Mouse (Mus musculus): ENCODE results near the gene Tns4. TPM values are rescaled to one million over a fixed set of nuclear protein-coding genes. Genes with fewer than 3 reads are reported as not detected.

Gene Tns4
- 0.13 TPM in 1 of 2 replicates, not detected in the other for polyA plus RNA-seq (2014; fragmentation: Nextera tagmentation; extraction: Ambion mirVana)

GRCm38 (mm10) chr11:99089077-99089601 is at the start of gene Tns4:
Tns4 (minus strand) TSS chr11:99089306.
- H3K4me2 ChIP-seq, result no peak within 1 kb of the TSS
- H3K4me3 ChIP-seq (ENCODE audit: low read depth, low read length), result no peak within 1 kb of the TSS
- no peak within 1 kb of the TSS for H3K9ac ChIP-seq (ENCODE audit: low read depth, low read length)
- no peaks in the 10 kb centered on the region for H3K27me3 ChIP-seq (ENCODE audit: control insufficient read depth, insufficient read depth, low read length)
- no peaks in the 10 kb centered on the region for H3K9me3 ChIP-seq (replicated peaks; ENCODE audit: control insufficient read depth, low read length)
- 61% methylated on average over 14 of the region's 14 CpGs for WGBS (ENCODE audit: insufficient replicate concordance)
- H3K4me1 ChIP-seq (ENCODE audit: control insufficient read depth, insufficient read depth, low read length), result no peaks in the 10 kb centered on the region
- no peaks in the 10 kb centered on the region for H3K36me3 ChIP-seq (ENCODE audit: control insufficient read depth, insufficient read depth, low read length)
- H3K27ac ChIP-seq (ENCODE audit: low read depth, low read length), result no peak within 1 kb of the TSS
- ATAC-seq (replicated peaks; ENCODE audit: insufficient number of reproducible peaks, low FRiP score, low TSS enrichment), result no peak

DNA sequence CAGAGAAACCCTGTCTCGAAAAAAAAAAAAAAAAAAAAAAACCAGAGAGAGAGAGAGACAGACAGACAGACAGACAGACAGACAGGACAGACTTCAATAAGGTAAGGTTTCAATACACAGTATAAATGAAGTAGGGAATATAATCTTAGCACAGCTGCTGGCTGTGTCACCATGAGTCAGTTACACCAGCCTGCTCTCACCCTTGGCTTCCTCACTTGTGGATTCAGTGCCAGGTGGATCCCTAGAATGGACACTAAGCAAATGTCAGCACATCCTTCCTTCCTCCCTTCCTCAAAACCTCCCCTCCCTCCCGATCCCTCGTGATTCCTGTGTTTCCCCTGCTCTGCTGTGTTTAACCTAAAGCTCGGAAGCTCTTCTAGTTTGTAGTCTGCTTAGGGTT is 48.3 kb upstream of the Tns4 start:
- no peak overlapping the region for H3K27ac ChIP-seq (ENCODE audit: low read depth, low read length)
- no peak for ATAC-seq (replicated peaks; ENCODE audit: insufficient number of reproducible peaks, low FRiP score, low TSS enrichment)

DNA sequence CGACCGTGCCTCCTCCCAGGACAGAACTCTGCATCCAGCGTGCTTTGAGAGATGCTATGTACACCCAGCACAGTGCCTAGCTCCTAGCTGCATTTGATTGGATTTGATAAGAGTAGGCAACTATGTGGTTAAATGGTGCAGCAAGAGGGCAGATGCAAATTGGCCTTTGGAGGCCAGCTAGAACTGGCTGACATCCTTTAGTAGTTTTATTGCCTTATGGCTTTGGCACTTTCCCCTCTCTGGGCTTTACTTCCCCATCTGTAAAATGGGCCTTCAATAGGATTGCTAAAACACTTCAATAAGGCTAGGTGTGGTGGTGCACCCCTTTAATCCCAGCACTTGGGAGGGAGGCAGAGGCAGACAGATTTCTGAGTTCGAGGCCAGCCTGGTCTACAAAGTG is 47.9 kb upstream of the Tns4 start:
- peaks cover 18% of the 10 kb centered on the region for H3K4me1 ChIP-seq (ENCODE audit: control insufficient read depth, insufficient read depth, low read length)
- no peak overlapping the region for H3K27ac ChIP-seq (ENCODE audit: low read depth, low read length)
- H3K36me3 ChIP-seq (ENCODE audit: control insufficient read depth, insufficient read depth, low read length), result no peaks in the 10 kb centered on the region
- no peaks in the 10 kb centered on the region for H3K27me3 ChIP-seq (ENCODE audit: control insufficient read depth, insufficient read depth, low read length)
- H3K9me3 ChIP-seq (replicated peaks; ENCODE audit: control insufficient read depth, low read length), result no peaks in the 10 kb centered on the region
- WGBS (ENCODE audit: insufficient replicate concordance), result 68% methylated on average over 4 of the region's 4 CpGs
- no peak for ATAC-seq (replicated peaks; ENCODE audit: insufficient number of reproducible peaks, low FRiP score, low TSS enrichment)
- no peak overlapping the region for H3K4me2 ChIP-seq
- H3K9ac ChIP-seq (ENCODE audit: low read depth, low read length), result no peak overlapping the region
- no peak overlapping the region for H3K4me3 ChIP-seq (ENCODE audit: low read depth, low read length)

More for the DNA sequence above, 48.3 kb upstream of the Tns4 start:
- H3K4me2 ChIP-seq, result no peak overlapping the region
- no peak overlapping the region for H3K4me3 ChIP-seq (ENCODE audit: low read depth, low read length)
- 66% methylated on average over 4 of the region's 4 CpGs for WGBS (ENCODE audit: insufficient replicate concordance)
- no peak overlapping the region for H3K9ac ChIP-seq (ENCODE audit: low read depth, low read length)
- no peaks in the 10 kb centered on the region for H3K27me3 ChIP-seq (ENCODE audit: control insufficient read depth, insufficient read depth, low read length)
- H3K4me1 ChIP-seq (ENCODE audit: control insufficient read depth, insufficient read depth, low read length), result peaks cover 14% of the 10 kb centered on the region
- no peaks in the 10 kb centered on the region for H3K36me3 ChIP-seq (ENCODE audit: control insufficient read depth, insufficient read depth, low read length)
- H3K9me3 ChIP-seq (replicated peaks; ENCODE audit: control insufficient read depth, low read length), result no peaks in the 10 kb centered on the region

GRCm38 (mm10) chr11:99136361-99136760 is 47.3 kb upstream of the Tns4 start:
- Histone ChIP-seq H3K27ac (ENCODE audit: low read depth, low read length) (no peak overlapping the region), H3K4me1 (ENCODE audit: control insufficient read depth, insufficient read depth, low read length) (peaks cover 24% of the 10 kb centered on the region), H3K4me2 (no peak overlapping the region), H3K9ac (ENCODE audit: low read depth, low read length) (no peak overlapping the region), H3K9me3 (replicated peaks; ENCODE audit: control insufficient read depth, low read length) (no peaks in the 10 kb centered on the region), H3K36me3 (ENCODE audit: control insufficient read depth, insufficient read depth, low read length) (no peaks in the 10 kb centered on the region), H3K27me3 (ENCODE audit: control insufficient read depth, insufficient read depth, low read length) (no peaks in the 10 kb centered on the region), H3K4me3 (ENCODE audit: low read depth, low read length) (no peak overlapping the region)
- ATAC-seq (replicated peaks; ENCODE audit: insufficient number of reproducible peaks, low FRiP score, low TSS enrichment), result no peak
- WGBS (ENCODE audit: insufficient replicate concordance), result 51% methylated on average over 3 of the region's 3 CpGs

GRCm38 (mm10) chr11:99135047-99135440 is 45.9 kb upstream of the Tns4 start:
- peaks cover 27% of the 10 kb centered on the region for H3K4me1 ChIP-seq (ENCODE audit: control insufficient read depth, insufficient read depth, low read length)
- H3K27ac ChIP-seq (ENCODE audit: low read depth, low read length), result no peak overlapping the region
- H3K9ac ChIP-seq (ENCODE audit: low read depth, low read length), result no peak overlapping the region

GRCm38 (mm10) chr11:99134266-99135046 is 45.4 kb upstream of the Tns4 start:
- H3K36me3 ChIP-seq (ENCODE audit: control insufficient read depth, insufficient read depth, low read length), result no peaks in the 10 kb centered on the region
- H3K9me3 ChIP-seq (replicated peaks; ENCODE audit: control insufficient read depth, low read length), result no peaks in the 10 kb centered on the region
- H3K4me1 ChIP-seq (ENCODE audit: control insufficient read depth, insufficient read depth, low read length), result peaks cover 27% of the 10 kb centered on the region
- H3K27ac ChIP-seq (ENCODE audit: low read depth, low read length), result no peak overlapping the region
- no peak for ATAC-seq (replicated peaks; ENCODE audit: insufficient number of reproducible peaks, low FRiP score, low TSS enrichment)
- no peaks in the 10 kb centered on the region for H3K27me3 ChIP-seq (ENCODE audit: control insufficient read depth, insufficient read depth, low read length)
- no peak overlapping the region for H3K4me3 ChIP-seq (ENCODE audit: low read depth, low read length)
- H3K9ac ChIP-seq (ENCODE audit: low read depth, low read length), result no peak overlapping the region
- H3K4me2 ChIP-seq, result no peak overlapping the region
- WGBS (ENCODE audit: insufficient replicate concordance), result 46% methylated on average over 15 of the region's 15 CpGs

More at GRCm38 (mm10) chr11:99135047-99135440, 45.9 kb upstream of the Tns4 start:
- Histone ChIP-seq H3K4me3 (ENCODE audit: low read depth, low read length) (no peak overlapping the region), H3K9me3 (replicated peaks; ENCODE audit: control insufficient read depth, low read length) (no peaks in the 10 kb centered on the region), H3K27me3 (ENCODE audit: control insufficient read depth, insufficient read depth, low read length) (no peaks in the 10 kb centered on the region), H3K4me2 (no peak overlapping the region), H3K36me3 (ENCODE audit: control insufficient read depth, insufficient read depth, low read length) (no peaks in the 10 kb centered on the region)
- ATAC-seq (replicated peaks; ENCODE audit: insufficient number of reproducible peaks, low FRiP score, low TSS enrichment), result no peak
- 56% methylated on average over 8 of the region's 8 CpGs for WGBS (ENCODE audit: insufficient replicate concordance)

- Histone ChIP-seq H3K4me1 (ENCODE audit: control insufficient read depth, insufficient read depth, low read length) (peaks cover 27% of the 10 kb centered on the region), H3K4me2 (no peak overlapping the region), H3K36me3 (ENCODE audit: control insufficient read depth, insufficient read depth, low read length) (no peaks in the 10 kb centered on the region), H3K27me3 (ENCODE audit: control insufficient read depth, insufficient read depth, low read length) (no peaks in the 10 kb centered on the region), H3K4me3 (ENCODE audit: low read depth, low read length) (no peak overlapping the region), H3K9ac (ENCODE audit: low read depth, low read length) (no peak overlapping the region), H3K9me3 (replicated peaks; ENCODE audit: control insufficient read depth, low read length) (no peaks in the 10 kb centered on the region), H3K27ac (ENCODE audit: low read depth, low read length) (peak overlapping the region; percentile 50)
- WGBS (ENCODE audit: insufficient replicate concordance), result 18% methylated on average over 5 of the region's 5 CpGs
- ATAC-seq (replicated peaks; ENCODE audit: insufficient number of reproducible peaks, low FRiP score, low TSS enrichment), result no peak
Measured at GRCm38 (mm10) chr11:99133285-99133897, 44.3 kb upstream of the Tns4 start.

DNA sequence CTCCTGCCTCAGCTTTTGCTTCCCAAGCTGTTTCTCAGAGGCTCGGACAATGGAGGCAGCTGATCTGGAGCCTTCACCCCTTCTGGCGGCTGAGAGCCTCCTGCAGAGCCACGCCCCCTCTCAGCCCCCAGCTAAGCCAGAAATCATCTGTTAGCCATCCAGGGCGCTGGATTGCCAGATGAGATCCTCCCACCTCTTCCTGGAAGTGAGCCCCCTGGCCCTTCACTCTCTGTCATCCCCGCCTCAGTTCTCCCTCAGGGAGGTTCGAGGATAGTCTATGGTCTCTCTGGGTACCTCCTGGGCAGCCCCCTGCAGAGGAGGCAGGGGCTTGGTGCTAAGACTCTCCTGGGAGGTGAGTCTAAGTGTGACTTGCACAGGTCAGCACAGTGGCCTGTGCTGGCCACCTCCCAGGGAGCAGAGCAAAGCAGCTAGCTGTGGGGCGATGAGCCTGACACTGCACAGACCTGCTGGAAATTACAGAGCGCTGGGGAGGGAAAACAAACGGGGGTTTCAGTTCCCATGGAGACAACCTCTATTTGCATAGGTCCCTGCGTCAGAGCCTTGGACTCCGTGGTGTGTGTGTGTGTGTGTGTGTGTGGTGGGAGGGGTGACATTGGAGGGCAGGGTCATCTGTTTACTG is 43.1 kb upstream of the Tns4 start:
- H3K4me2 ChIP-seq, result peak overlapping the region; percentile 60
- no peaks in the 10 kb centered on the region for H3K27me3 ChIP-seq (ENCODE audit: control insufficient read depth, insufficient read depth, low read length)
- H3K27ac ChIP-seq (ENCODE audit: low read depth, low read length), result peak overlapping the region; percentile 46
- 3% methylated on average over 11 of the region's 11 CpGs for WGBS (ENCODE audit: insufficient replicate concordance)
- no peaks in the 10 kb centered on the region for H3K36me3 ChIP-seq (ENCODE audit: control insufficient read depth, insufficient read depth, low read length)
- peak overlapping the region; percentile 23 for H3K9ac ChIP-seq (ENCODE audit: low read depth, low read length)
- H3K9me3 ChIP-seq (replicated peaks; ENCODE audit: control insufficient read depth, low read length), result no peaks in the 10 kb centered on the region
- peak; percentile 50; the same call in 1 of the 2 replicates for ATAC-seq (replicated peaks; ENCODE audit: insufficient number of reproducible peaks, low FRiP score, low TSS enrichment)
- peaks cover 32% of the 10 kb centered on the region for H3K4me1 ChIP-seq (ENCODE audit: control insufficient read depth, insufficient read depth, low read length)
- peak overlapping the region; percentile 27 for H3K4me3 ChIP-seq (ENCODE audit: low read depth, low read length)
